Mouse (Mus musculus) heart, postnatal 0 days (tissue): ENCODE data around the gene Rpf2.

Experiments
- CTCF ChIP-seq: IDR thresholded peaks from 2 replicates; pipeline ENCODE4 v1.5.1; 2016; ENCODE audit warnings: antibody characterized with exemption, control low read depth, low read depth
- EP300 ChIP-seq: IDR thresholded peaks from 2 replicates; pipeline ENCODE4 v1.6.1; 2016; ENCODE audit warnings: antibody characterized with exemption, low read depth

DNA sequence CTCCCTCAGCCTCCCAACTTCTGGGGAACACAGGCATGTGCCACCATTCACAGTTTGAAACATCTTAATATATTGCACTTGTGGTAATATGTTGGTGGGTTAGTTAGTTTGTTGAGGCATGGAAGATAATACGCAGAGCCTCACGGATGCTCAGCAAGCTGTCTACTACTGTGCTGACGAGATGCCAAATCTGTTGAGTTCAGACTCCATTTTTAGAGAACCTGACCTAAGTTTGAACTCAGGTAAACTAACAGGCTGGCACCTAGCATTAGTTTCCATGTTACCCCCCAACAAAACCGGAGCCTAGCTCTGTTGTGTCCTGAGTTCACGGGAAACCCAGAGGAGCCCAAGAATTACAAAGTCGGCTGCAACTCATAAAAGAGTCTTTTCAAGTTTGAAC lies 51.8 kb downstream of the Rpf2 start:
- no peak for TF ChIP-seq CTCF
- TF ChIP-seq EP300, result no peak
